Mouse (Mus musculus): Measurements from ENCODE around the gene Olfr788.

Olfr788 gene

GRCm38 (mm10) chr10:129470698-129471097 is at the start of gene Olfr788:
Olfr788 (plus strand) TSS chr10:129470998.
- no peak within 1 kb of the TSS for H3K4me3 ChIP-seq (replicated peaks; ENCODE audit: low read length)
- no peaks in the 10 kb centered on the region for H3K4me1 ChIP-seq (replicated peaks; ENCODE audit: low read depth, low read length)
- H3K36me3 ChIP-seq (ENCODE audit: insufficient read depth, low read length): no peaks in the 10 kb centered on the region
- no peaks in the 10 kb centered on the region for H3K9me3 ChIP-seq (ENCODE audit: low read length)
- TF ChIP-seq POU5F1 (IDR thresholded peaks at IDR 0.05; ENCODE audit: borderline replicate concordance, low read length) (no peak), CTCF (conservative IDR thresholded peaks at IDR 0.05; ENCODE audit: low read length) (no peak), NANOG (IDR thresholded peaks at IDR 0.05; ENCODE audit: borderline replicate concordance, low read length) (no peak)
- H3K27me3 ChIP-seq (ENCODE audit: insufficient read depth, low read length): no peaks in the 10 kb centered on the region

- TF ChIP-seq CTCF (conservative IDR thresholded peaks at IDR 0.05; ENCODE audit: low read length): no peak
- TF ChIP-seq POU5F1 (IDR thresholded peaks at IDR 0.05; ENCODE audit: borderline replicate concordance, low read length): no peak
- TF ChIP-seq NANOG (IDR thresholded peaks at IDR 0.05; ENCODE audit: borderline replicate concordance, low read length): no peak
- Histone ChIP-seq H3K4me1 (replicated peaks; ENCODE audit: low read depth, low read length) (no peaks in the 10 kb centered on the region), H3K4me3 (replicated peaks; ENCODE audit: low read length) (no peak within 1 kb of the TSS), H3K9me3 (ENCODE audit: low read length) (no peaks in the 10 kb centered on the region), H3K27me3 (ENCODE audit: insufficient read depth, low read length) (no peaks in the 10 kb centered on the region), H3K36me3 (ENCODE audit: insufficient read depth, low read length) (no peaks in the 10 kb centered on the region)
These were observed 43.8 kb upstream of the Olfr788 start, which contains the start of gene Olfr786 for GRCm38 (mm10) chr10:129427006-129427405. Olfr786 (plus strand) TSS chr10:129427306.

DNA sequence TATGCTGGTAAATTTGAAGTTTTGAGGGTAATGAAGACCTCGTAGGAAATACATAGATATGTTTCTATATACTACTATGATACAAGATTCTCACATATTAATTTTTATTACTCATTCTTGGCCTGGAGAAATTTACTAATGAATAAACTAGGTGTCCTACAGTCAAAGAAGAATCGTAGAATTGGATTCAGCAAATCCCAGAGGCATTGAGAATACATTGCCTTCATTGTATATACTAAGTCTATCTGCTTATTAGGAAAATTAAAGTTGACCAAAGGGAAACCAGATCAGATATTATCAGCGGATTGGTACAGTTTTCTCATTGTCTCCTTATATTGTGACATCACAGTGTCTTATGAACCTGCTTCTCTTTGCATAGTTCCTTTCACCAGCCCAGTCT is 9.2 kb upstream of the Olfr788 start, which contains the start of gene Olfr787:
TSS of gene Olfr787 (plus strand) at position 301 of the 400 bp plus-strand sequence.
- Histone ChIP-seq H3K4me3 (replicated peaks; ENCODE audit: low read length) (no peak within 1 kb of the TSS), H3K9me3 (ENCODE audit: low read length) (0 out of 2 replicates have a peak, but pooled peaks cover 3% of the 10 kb centered on the region), H3K36me3 (ENCODE audit: insufficient read depth, low read length) (no peaks in the 10 kb centered on the region), H3K4me1 (replicated peaks; ENCODE audit: low read depth, low read length) (no peaks in the 10 kb centered on the region), H3K27me3 (ENCODE audit: insufficient read depth, low read length) (no peaks in the 10 kb centered on the region)
- TF ChIP-seq CTCF (conservative IDR thresholded peaks at IDR 0.05; ENCODE audit: low read length) (no peak), NANOG (IDR thresholded peaks at IDR 0.05; ENCODE audit: borderline replicate concordance, low read length) (no peak), POU5F1 (IDR thresholded peaks at IDR 0.05; ENCODE audit: borderline replicate concordance, low read length) (no peak)

GRCm38 (mm10) chr10:129473256-129473655 is 2.5 kb downstream of the Olfr788 start:
- H3K4me3 ChIP-seq (replicated peaks; ENCODE audit: low read length): no peak overlapping the region
- no peaks in the 10 kb centered on the region for H3K4me1 ChIP-seq (replicated peaks; ENCODE audit: low read depth, low read length)
- H3K36me3 ChIP-seq (ENCODE audit: insufficient read depth, low read length): no peaks in the 10 kb centered on the region
- H3K27me3 ChIP-seq (ENCODE audit: insufficient read depth, low read length): no peaks in the 10 kb centered on the region
- no peak for TF ChIP-seq POU5F1 (IDR thresholded peaks at IDR 0.05; ENCODE audit: borderline replicate concordance, low read length)
- no peak for TF ChIP-seq NANOG (IDR thresholded peaks at IDR 0.05; ENCODE audit: borderline replicate concordance, low read length)
- TF ChIP-seq CTCF (conservative IDR thresholded peaks at IDR 0.05; ENCODE audit: low read length): no peak
- no peaks in the 10 kb centered on the region for H3K9me3 ChIP-seq (ENCODE audit: low read length)

DNA sequence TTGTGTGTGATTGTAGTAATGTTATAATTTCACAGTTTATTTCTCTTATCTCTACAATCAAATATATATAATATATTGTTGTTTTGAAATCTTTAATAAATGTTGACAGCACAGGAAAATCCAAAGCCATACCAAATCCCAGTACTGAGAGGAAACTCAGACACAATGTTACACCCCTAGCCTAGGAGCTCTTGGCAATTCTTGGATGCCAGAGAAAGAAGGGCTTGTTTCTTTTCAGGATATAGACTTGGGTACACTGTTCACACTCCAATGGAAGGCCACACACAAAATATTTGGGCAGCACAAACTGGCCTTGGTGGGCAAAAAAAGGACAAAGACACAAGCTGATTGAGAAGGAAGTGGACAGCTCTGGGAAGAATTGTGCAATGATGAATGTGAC is 2.9 kb downstream of the Olfr788 start:
- H3K4me1 ChIP-seq (replicated peaks; ENCODE audit: low read depth, low read length): no peaks in the 10 kb centered on the region
- H3K4me3 ChIP-seq (replicated peaks; ENCODE audit: low read length): no peak overlapping the region
- no peaks in the 10 kb centered on the region for H3K36me3 ChIP-seq (ENCODE audit: insufficient read depth, low read length)
- no peaks in the 10 kb centered on the region for H3K27me3 ChIP-seq (ENCODE audit: insufficient read depth, low read length)
- TF ChIP-seq NANOG (IDR thresholded peaks at IDR 0.05; ENCODE audit: borderline replicate concordance, low read length) (no peak), CTCF (conservative IDR thresholded peaks at IDR 0.05; ENCODE audit: low read length) (no peak), POU5F1 (IDR thresholded peaks at IDR 0.05; ENCODE audit: borderline replicate concordance, low read length) (no peak)
- H3K9me3 ChIP-seq (ENCODE audit: low read length): no peaks in the 10 kb centered on the region

GRCm38 (mm10) chr10:129484452-129484851 is 13.7 kb downstream of the Olfr788 start, which contains the start of gene Olfr789:
Olfr789 (plus strand) TSS chr10:129484752.
- Histone ChIP-seq H3K4me3 (replicated peaks; ENCODE audit: low read length) (no peak within 1 kb of the TSS), H3K9me3 (ENCODE audit: low read length) (no peaks in the 10 kb centered on the region), H3K27me3 (ENCODE audit: insufficient read depth, low read length) (no peaks in the 10 kb centered on the region), H3K4me1 (replicated peaks; ENCODE audit: low read depth, low read length) (no peaks in the 10 kb centered on the region), H3K36me3 (ENCODE audit: insufficient read depth, low read length) (no peaks in the 10 kb centered on the region)
- no peak for TF ChIP-seq POU5F1 (IDR thresholded peaks at IDR 0.05; ENCODE audit: borderline replicate concordance, low read length)
- no peak for TF ChIP-seq NANOG (IDR thresholded peaks at IDR 0.05; ENCODE audit: borderline replicate concordance, low read length)
- no peak for TF ChIP-seq CTCF (conservative IDR thresholded peaks at IDR 0.05; ENCODE audit: low read length)

DNA sequence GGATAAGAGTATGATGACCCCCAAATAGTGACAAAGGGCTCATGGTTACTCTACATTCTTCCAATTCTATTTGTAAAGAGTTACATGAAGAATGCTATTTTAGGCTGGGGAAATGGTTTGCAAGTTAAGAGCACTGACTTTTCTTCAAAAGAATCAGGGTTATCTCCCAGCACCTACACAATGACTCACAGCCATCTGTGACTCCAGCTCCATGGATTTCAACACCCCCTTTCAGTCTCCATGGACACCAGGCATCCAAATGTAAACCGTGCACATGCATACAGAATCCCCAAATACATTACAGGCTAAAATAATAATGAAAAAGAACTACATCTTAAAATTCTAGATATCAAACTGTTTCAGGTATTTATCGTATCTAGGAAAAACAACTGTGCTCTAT is 19.3 kb downstream of the Olfr788 start:
- H3K4me1 ChIP-seq (replicated peaks; ENCODE audit: low read depth, low read length): no peaks in the 10 kb centered on the region
- no peak overlapping the region for H3K4me3 ChIP-seq (replicated peaks; ENCODE audit: low read length)
- TF ChIP-seq POU5F1 (IDR thresholded peaks at IDR 0.05; ENCODE audit: borderline replicate concordance, low read length) (no peak), CTCF (conservative IDR thresholded peaks at IDR 0.05; ENCODE audit: low read length) (no peak), NANOG (IDR thresholded peaks at IDR 0.05; ENCODE audit: borderline replicate concordance, low read length) (no peak)
- no peaks in the 10 kb centered on the region for H3K36me3 ChIP-seq (ENCODE audit: insufficient read depth, low read length)
- H3K9me3 ChIP-seq (ENCODE audit: low read length): no peaks in the 10 kb centered on the region
- H3K27me3 ChIP-seq (ENCODE audit: insufficient read depth, low read length): no peaks in the 10 kb centered on the region

- Histone ChIP-seq H3K4me1 (replicated peaks; ENCODE audit: low read depth, low read length) (no peaks in the 10 kb centered on the region), H3K36me3 (ENCODE audit: insufficient read depth, low read length) (no peaks in the 10 kb centered on the region), H3K27me3 (ENCODE audit: insufficient read depth, low read length) (no peaks in the 10 kb centered on the region), H3K4me3 (replicated peaks; ENCODE audit: low read length) (no peak within 1 kb of the TSS), H3K9me3 (ENCODE audit: low read length) (no peaks in the 10 kb centered on the region)
- no peak for TF ChIP-seq POU5F1 (IDR thresholded peaks at IDR 0.05; ENCODE audit: borderline replicate concordance, low read length)
- TF ChIP-seq NANOG (IDR thresholded peaks at IDR 0.05; ENCODE audit: borderline replicate concordance, low read length): no peak
- no peak for TF ChIP-seq CTCF (conservative IDR thresholded peaks at IDR 0.05; ENCODE audit: low read length)
These were observed 27.4 kb downstream of the Olfr788 start, which contains the start of gene Olfr790 for GRCm38 (mm10) chr10:129498192-129498591. Olfr790 (plus strand) TSS chr10:129498492.

DNA sequence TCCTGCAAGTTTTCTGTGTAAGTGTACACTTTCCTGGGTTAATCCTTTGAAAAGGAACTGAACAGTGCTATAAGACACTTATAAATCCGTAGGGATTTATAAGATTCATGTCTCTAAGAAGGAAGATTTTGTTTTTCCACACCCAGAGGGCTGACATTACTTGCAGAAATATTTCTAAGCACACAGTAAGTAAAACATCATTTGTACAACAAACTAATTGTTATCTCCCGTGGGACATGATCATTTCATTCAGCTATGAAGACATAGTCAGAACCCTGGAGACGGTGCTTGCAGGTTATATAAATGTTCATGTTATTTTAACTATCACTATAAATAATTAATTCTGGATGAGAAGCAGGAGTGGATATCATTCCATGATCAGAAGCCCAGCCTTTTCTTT is 50.7 kb downstream of the Olfr788 start, which contains the start of gene Olfr791:
TSS of gene Olfr791 (plus strand) at position 301 of the 400 bp plus-strand sequence.
- Histone ChIP-seq H3K4me3 (replicated peaks; ENCODE audit: low read length) (no peak within 1 kb of the TSS), H3K36me3 (ENCODE audit: insufficient read depth, low read length) (no peaks in the 10 kb centered on the region), H3K27me3 (ENCODE audit: insufficient read depth, low read length) (no peaks in the 10 kb centered on the region), H3K4me1 (replicated peaks; ENCODE audit: low read depth, low read length) (no peaks in the 10 kb centered on the region), H3K9me3 (ENCODE audit: low read length) (no peaks in the 10 kb centered on the region)
- no peak for TF ChIP-seq CTCF (conservative IDR thresholded peaks at IDR 0.05; ENCODE audit: low read length)
- no peak for TF ChIP-seq NANOG (IDR thresholded peaks at IDR 0.05; ENCODE audit: borderline replicate concordance, low read length)
- no peak for TF ChIP-seq POU5F1 (IDR thresholded peaks at IDR 0.05; ENCODE audit: borderline replicate concordance, low read length)

All from E14TG2a.4 (cell line).